Mouse (Mus musculus): ENCODE data around the gene Arhgap23.

- peak; percentile 94 for TF ChIP-seq CTCF (conservative IDR thresholded peaks at IDR 0.05; ENCODE audit: insufficient read depth, insufficient read length, low read depth, low read length)
- TF ChIP-seq POLR2A (IDR thresholded peaks at IDR 0.05; ENCODE audit: low read depth, low read length), result no peak
Observed at GRCm38 (mm10) chr11:97531381-97532260, 116.3 kb downstream of the Arhgap23 start.

Data from kidney, adult 2 months (tissue).